Mouse (Mus musculus) T-helper 2 cell (primary cell): Measurements from ENCODE around the gene Ppp1ca.

Source experiments
- in situ Hi-C: fragments of 300-600 bp; cut with MboI, MseI; formaldehyde crosslinking; loops from one replicate; pipeline ENCODE4 v1.15.1; 2025; ENCODE audit warnings: high pct_unique_total_duplicates

The Ppp1ca gene

DNA sequence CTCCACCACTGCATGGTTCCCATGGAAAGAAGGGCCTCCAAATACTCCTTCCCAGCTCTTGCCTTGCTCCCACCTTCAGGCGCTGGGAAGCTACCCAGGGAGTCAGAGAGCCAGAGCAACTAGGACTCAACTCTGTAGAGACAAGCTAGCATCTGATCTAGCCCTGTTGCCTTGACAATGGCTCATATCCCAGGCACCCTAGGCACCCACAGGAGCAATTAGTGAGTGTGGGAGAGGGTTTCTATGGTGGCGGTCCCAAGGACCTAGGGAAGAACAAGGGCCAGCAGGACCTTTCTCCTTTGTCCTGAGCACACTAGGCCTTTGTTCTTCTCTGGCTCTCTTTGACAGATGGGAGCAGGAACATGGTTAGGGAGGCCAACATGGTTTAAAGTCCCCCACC is 8.2 kb upstream of the Ppp1ca start:
- in situ Hi-C loops: no loop called here

DNA sequence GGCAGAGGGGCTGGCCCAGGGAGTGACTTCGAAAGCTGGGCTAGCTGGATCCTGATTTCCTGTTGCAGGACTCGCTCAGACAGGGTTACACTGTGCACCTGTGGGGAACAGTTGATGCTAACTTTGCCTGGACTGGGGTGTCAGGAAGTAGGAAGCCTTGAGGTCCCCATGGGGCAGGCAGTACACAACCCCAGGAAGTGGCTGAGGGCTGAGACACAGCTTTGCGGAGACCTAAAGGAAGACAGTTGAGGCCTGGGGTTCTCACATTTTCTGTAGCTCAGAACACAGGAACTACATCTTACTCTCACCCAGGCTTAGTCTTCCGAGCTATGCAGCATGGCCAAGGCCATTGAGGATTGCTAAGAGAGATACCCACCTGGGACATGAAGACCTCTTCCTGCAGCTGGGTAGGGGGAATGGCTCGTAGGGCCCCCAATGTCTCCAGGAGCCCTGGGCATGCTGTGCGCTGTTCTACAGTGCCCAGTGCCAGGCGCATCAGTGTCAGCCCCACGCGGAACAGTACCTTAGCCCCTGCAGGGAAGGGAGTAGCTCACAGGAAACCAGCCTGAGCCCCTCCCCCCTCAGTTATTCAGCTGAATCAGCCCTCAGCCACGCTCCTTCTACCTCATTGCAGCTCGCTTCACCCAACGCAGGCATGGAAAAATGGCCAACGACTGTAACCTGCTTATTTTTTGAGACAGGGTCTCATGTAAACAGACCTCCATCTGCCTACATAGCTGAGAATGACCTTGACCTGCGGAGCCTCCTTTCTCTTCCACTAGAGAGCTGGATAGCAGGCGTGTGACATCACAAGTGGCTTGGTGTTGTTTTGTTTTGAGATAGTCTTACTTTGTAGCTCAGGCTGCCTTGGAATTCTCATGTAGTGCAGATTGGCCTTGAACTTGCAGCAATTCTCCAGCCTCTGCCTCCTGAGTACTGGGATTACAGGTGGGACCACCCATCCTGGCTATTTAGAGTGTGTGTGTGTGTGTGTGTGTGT is 6.6 kb upstream of the Ppp1ca start:
- in situ Hi-C loops: no loop called here

DNA sequence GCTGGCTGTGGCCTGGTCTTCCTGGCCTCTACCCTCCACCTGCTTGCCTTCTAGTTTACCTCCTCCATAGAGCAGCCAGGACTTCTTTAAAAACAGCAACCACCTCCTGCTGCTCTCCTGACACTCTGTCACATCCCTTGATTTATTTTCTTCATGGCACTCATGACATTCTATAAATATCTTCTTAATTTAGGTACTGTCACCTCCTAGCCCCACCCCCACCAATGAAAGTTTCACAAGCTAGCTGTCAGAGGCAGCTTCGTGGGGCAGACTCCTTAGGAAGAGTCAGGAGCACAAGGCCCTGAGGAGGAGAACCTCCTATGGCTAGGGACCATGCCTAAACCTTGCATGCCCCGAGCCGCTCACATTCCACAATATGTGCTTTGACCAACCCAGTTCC is 4.6 kb upstream of the Ppp1ca start:
- in situ Hi-C loops: no loop called here

DNA sequence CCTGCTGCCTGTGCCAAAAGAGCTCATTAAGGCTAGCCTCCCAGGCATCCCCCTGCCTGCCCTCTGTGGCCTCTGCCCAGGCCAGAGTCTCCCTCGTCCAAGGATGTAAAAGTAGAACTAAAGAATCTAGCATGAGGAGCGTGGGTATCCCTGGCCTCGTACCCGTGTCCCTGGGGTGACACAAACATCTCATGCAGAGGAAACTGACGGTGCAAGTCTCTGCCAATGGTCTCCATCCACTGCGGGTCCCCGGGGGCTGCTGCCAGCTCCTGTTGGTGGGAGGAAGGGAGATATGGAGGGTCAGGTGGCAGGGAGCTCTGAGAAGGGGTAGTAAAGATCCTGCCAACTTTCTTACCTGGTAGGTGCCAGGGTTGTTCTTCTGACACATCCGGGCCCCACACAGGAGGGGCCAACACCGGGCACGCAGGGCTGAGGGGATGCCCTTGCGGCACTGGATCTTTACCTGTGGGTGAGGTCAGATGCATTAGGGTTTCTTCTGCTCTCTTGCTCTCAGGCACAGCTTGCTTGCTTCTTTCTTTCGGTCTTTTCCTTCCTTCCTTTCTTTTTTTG is 2.7 kb upstream of the Ppp1ca start:
- in situ Hi-C loops: no loop called here

DNA sequence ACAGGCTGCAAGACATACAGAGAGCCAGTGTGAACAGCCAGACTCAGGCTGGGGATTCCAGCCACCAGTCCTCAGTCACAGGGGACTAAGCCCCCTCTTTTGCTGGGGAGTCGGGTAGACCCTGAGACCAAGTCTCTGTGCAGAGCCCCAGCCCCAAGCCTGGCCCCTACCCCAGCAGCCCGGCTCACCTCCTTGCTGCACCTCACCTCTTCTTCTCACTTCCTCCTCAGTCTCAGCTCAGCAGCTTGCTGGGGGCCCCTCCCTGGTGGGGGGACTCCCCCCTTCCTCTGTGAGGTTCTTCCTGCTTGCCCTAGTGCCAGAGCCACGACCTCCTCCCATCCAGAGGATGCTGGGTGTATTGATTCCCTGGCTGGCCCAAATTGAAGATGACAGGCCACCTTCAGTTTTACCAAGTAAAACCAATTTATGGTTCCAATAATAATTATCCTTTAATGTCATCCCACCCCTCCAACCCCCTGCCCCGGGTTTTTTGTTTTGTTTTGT is 982 bp upstream of the Ppp1ca start, which contains the start of gene Tbc1d10c:
Gene Tbc1d10c, minus strand, starts transcription at position 454 of the 504 bp plus-strand sequence.
- in situ Hi-C loops: no loop called here

DNA sequence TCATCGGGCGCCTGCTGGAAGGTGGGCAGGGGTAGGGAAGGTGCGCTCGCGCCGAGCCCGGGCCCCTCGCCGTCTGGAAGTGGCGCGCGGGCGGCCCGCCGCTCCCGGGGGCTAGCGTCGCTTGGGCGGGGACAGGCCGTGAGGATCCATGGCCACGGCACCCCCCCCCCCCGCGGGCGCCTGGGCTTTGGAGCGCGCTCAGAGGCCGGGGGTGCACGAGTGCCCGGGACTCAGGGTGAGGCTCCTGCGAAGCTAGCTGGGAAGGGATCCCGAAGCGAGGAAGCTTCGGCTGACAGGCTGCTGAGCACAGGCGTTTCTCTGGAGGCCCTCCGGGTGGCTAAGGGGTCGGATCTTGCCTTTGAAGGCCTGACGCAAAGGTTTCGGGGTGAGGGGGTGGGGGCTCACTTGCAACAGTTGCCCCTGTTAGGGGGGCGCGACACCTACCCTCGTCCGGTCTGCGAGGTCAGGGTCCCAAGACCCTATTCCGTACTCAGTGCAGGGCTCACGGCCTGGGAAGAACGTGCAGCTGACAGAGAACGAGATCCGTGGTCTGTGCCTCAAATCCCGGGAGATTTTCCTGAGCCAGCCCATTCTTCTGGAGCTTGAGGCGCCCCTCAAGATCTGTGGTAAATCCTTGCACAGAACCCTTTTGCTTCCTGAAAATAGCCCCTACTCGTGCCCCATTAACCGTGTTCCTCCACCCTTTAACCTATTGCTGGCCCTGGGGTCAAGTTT is 553 bp downstream of the Ppp1ca start:
- in situ Hi-C loops: no loop called here

DNA sequence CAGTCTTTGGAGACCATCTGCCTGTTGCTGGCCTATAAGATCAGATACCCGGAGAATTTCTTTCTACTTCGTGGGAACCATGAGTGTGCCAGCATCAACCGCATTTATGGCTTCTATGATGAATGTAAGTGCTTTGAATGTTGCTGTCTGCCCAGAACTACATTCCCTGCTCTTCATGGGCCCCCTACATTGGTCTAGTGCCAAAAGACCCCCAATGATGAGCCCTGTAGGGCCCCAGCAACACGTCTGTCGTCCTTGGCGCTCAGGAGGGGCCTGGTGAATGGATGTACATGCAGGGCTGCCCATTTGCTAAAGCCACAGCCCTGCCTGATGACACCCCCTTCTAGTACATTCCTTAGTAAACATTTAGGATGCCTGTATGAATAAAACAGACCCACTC is 1.3 kb downstream of the Ppp1ca start:
- in situ Hi-C loops: no loop called here

DNA sequence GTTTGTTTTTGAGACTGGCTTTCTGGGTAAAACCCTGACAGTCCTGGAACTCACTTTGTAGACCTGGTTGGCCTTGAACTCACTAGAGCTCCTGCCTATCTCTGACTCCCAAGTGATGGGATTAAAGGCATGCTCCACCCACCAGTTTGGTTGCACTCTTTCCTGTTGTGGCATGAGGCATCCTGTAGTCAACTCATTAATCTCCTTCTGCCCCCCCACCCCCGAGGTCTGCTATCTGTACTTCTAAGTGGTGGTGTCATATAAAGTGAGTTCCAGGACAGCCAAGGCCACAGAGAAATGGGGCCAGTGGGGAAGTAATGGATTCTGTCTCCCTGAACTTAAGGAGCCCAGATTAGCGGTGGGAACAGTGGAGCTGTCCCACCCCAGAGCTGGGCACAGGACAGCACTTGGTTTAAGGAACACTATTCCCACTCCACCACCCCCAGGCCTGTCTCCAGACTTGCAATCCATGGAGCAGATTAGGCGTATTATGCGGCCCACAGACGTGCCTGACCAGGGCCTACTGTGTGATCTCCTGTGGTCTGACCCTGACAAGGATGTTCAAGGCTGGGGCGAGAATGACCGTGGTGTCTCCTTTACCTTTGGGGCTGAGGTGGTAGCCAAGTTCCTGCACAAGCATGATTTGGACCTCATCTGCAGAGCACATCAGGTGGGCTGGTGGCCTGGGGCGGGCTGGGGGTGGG is 2.3 kb downstream of the Ppp1ca start:
- in situ Hi-C loops: no loop called here

DNA sequence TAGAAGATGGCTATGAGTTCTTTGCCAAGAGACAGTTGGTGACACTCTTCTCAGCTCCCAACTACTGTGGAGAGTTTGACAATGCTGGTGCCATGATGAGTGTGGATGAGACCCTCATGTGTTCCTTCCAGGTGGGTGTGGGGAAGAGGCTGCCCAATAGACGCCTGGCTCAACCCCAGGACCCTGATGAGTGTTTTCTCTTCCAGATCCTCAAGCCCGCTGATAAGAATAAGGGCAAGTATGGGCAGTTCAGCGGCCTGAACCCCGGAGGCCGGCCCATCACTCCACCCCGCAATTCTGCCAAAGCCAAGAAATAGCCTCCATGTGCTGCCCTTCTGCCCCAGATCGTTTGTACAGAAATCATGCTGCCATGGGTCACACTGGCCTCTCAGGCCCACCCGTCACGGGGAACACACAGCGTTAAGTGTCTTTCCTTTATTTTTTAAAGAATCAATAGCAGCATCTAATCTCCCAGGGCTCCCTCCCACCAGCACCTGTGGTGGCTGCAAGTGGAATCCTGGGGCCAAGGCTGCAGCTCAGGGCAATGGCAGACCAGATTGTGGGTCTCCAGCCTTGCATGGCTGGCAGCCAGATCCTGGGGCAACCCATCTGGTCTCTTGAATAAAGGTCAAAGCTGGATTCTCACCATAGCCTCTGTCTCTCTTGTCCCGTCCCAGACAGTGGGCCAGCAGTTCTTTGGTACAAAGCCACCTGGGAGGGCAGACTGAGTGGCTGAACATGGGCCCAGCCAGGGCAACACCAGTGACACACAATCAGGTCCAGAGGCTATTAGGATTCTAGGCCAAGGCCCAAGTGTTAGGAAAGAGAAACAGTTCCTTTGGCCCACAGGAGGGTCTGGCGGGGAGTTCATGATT is 3.1 kb downstream of the Ppp1ca start:
- in situ Hi-C loops: no loop called here

DNA sequence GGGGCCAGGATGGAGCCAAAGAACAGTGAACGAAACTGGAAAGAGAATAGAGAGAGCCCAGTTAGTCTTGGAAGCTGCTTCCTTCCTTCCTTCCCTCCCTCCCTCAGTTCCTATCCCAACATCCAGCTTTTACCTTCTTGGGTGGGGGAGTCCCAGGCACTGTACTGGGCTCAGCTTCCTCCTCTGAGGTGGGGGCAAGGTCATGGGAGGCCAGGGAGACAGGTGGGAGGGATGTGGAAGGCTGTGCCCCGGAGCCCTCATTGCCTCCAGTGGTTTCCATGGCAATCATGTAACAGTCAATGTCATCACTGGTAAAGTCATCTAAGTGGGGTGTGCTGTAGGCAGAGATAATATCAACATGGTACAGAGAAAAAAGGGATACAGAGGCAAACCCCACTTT is 4.2 kb downstream of the Ppp1ca start:
- in situ Hi-C loops: no loop called here

DNA sequence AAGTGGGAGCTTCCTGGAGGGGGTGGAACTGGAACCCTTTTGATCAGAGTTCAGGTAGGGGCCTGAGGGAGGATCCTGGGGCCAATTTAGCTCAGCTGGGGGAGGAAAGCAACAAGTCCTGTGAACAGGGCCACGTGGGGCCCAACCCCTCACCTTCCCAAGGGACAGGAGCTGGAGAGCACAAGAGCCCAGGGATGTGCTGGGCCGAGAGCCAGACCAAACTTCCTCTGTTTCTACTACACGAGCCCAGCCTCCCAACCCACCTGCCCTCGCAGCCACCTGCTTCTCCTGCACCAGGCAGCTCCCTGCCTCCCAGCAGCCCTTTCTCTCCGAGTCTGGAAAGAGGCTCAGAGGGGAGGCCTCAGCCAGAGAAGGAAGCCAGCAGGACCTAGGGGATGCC is 4.7 kb downstream of the Ppp1ca start:
- in situ Hi-C loops: no loop called here

DNA sequence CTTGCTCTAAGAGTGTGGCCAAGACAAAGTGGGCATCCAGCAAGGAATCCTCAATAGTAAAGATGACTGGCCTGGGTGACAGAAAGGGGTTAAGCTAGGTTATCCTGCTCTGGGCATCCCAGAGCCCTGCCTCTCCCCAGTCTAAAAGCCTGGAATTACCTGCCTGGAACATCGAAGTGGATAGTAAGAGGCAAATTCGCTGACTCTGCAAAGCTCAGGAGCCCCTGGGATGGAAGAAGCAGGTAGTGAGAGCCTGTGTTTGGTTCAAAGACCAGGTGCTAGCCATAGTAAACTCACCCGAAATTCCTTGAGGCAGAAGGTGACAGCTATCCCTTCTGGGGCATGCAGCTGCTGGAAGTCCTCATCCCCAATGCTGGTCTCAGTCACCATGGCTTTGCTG is 5.3 kb downstream of the Ppp1ca start:
- in situ Hi-C loops: no loop called here

DNA sequence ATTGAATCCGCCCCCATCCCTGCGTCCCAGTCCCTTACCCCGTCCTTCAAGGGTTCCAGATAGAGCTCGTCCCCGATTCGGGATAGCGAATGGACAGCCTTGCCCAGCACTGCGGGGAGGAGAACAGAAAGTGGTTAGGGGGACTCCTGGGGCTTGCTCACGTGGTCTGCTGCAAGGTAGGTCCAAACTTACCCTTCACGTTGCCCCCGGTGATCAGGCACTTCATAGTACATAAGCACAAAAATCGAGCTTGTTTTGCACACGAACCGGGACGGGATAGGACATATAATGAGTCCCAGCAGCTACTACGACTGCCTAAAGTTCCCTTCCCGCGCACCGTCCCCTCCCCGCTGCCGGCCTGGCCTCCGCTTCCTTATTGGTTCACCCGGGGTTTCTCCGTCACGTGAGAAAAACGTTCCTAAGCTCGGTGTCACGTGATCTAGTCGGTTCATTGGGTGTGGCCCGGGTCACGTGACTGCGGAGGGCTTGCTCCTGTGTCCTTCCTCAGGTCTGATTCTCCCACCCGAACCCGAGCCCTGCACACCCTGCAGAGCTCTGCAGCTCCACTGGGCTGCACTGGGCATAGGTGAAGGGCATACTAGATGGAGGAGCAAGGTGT is 9.5 kb downstream of the Ppp1ca start, which contains the start of gene Rad9a:
Gene Rad9a, minus strand, starts transcription at position 372 of the 619 bp plus-strand sequence.
- in situ Hi-C loops: no loop called here

DNA sequence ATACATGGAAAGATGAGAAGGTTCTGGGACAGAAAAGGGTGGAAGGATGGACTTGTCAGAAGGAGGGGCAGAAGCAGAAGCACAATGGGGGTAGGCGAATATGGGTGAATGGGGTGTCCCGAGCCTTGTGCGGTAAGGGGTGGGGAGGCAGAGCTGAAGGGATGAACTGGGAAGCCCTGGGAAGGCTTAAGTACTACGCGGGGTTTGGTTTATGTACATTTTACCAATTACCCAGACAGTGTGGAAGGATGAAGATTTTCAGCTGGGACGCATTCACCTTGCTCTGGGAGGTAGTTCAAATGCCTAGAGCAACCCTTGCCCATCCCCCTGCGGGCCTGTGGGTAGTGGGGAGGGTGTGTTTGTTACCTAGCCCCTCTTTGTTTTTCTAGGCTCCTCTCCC is 10.3 kb downstream of the Ppp1ca start:
- in situ Hi-C loops: no loop called here

DNA sequence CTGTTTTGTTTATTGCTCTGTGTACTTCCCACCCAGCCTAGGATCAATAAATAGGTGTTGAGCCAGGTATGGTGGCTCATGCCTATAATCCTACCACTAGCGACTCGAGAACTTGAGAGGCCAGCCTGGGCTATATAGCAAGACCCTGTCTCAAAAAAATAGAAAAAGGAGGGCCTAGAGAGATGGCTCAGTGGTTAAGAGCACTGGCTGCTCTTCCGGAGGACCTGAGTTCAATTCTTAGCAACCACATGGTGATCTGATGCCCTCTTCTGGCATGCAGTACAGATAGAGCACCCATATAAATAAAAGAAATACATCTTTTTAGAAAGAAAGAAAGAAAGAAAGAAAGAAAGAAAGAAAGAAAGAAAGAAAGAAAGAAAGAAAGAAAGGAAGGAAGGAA is 11.3 kb downstream of the Ppp1ca start:
- in situ Hi-C loops: no loop called here

DNA sequence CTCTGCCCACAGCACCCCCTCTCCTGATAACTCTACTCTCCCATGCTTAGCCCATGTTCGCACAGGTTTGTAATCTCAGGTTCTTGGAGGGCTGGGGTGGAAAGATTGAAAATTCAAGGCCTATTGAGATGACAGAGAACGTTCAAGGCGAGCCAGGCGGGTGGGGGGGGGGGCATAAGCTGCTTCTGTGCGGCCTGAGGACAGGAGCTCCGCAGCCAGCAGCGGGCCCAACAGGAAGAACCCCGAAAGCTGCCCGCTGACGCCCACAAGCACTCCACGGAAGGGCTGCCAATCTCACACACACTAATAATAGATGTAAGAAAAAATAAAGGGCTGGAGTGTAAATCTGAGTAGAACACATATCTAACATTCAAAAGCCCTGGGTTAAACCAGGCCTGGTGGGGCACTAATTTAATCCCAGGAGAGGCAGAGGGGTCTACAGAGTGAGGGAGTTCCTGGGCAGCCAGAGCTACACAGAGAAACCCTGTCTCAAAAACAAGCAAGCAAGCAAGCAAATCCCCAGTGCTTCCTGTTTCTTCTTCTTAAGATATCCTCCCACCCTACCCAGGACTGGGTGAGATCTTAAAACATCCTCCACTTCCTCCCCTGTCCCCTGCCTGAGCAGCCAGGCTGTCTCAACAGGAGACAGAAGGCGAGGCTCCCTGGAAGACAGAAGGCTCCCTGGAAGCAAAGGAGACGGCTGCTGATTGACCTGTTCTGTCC is 11.9 kb downstream of the Ppp1ca start:
- in situ Hi-C loops: no loop called here

DNA sequence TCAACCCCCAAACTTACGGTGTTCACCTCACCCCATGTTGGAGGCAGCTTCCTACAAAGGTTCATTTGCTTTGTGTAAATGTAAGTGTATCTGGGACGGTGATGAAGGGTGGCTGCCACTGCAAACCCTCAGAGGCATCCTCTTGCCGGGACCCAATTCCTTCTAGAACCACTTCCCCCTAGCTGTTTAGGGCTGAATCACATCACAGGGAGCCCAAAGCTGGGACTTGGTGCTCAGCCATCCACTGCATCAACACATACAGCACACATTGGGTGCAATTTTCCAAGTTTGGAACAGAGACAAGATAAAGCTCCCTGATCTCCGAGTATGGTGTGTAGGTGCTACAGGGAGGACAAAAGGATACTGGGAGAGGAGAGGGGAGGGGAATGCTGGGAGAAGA is 13.0 kb downstream of the Ppp1ca start:
- in situ Hi-C loops: loop anchor here (5.0 kb wide), 1 partner anchor 42 kb away; no protein-coding TSS in a partner anchor

DNA sequence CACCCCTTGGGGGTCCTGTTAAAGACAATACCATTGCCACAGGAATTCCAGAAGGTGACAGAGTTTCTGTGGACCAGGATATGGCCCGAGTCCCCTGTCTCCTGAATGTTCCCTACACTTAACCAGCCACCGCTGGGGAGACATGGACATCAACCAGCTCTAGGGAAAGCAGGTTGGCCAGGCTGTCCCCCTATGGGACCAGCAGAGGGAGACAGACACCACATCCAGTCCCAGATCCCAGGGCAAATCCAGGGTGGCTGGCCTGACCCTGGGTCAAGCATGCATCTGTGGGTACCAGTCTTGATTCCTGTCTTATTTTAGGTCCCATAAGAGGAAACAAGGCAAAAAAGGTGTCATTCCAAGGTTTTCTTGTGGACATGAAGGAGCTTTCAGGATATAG is 15.1 kb downstream of the Ppp1ca start:
- in situ Hi-C loops: loop anchor here (5.0 kb wide), 1 partner anchor 40 kb away; no protein-coding TSS in a partner anchor

DNA sequence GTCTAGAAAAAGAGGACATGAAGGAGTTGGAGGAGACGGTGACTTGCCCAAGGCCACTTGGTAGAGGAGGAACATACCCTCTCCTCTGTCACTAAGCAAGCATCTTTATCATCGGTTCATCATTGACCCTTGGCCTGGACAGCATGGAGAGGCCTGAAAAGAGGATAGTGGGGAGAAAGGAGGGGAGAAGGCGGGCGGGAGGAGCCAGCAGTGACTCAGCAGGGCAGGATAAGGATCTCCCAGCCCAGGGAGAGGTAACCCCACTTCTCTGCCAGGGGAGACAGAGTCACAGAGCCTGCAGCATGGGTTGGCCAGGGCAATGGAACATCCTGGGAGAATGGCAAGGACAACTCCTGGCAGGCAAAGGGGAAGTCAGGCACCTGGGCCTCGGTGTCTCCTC is 16.7 kb downstream of the Ppp1ca start:
- in situ Hi-C loops: loop anchor here (5.0 kb wide), 1 partner anchor 39 kb away; no protein-coding TSS in a partner anchor
